Mouse (Mus musculus) brain, embryonic 14.5 days (tissue): Measurements from ENCODE around the gene Sumf2.

Experiments
- CTCF ChIP-seq: fragments of 200-500 bp; IDR thresholded peaks from 2 replicates; pipeline ENCODE4 v1.5.1; 2012; ENCODE audit warnings: inconsistent platforms, mild to moderate bottlenecking, moderate library complexity, borderline replicate concordance; ENCODE audit not compliant: insufficient read depth, insufficient read length; ENCODE audit errors: extremely low read depth
- POLR2A ChIP-seq: fragments of 200-500 bp; IDR thresholded peaks from 2 replicates; pipeline ENCODE4 v1.6.1; 2012; ENCODE audit warnings: mild to moderate bottlenecking, inconsistent platforms, borderline replicate concordance; ENCODE audit not compliant: poor library complexity, insufficient read depth, insufficient read length, severe bottlenecking; ENCODE audit errors: extremely low read depth

DNA sequence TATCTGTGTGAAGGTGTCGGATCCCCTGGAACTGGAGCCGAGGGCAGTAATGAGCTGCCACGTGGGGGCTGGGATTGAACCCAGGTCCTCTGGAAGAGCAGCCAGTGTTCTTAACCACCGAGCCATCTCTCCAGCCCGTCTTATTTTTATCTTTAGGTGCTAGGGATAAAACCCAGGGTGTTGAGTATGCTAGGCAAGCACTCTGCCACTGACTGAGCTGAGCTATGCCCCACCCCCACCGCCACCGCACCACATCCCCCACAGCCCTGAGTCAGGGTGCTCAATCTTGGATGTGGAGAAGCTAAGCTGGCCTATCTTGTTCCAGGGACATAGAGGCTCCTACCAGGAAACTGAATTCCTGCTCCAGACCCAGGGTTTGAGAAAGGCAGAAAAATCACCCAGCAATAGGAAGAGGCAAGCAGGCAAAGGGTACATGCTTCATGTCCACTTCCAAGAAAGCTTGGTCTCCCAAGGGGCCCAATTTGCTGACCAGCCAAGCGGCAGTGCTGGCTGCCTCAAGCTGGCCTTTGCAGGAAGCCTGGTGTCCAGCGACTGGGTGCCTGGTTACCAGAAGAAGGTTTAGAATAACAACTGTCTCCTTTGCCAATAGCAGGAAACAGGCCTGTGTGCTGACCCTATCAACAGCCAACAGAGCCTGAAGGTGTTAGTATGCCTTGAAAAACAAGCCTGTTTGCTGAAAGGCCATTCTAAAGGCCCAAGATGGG lies 31.1 kb downstream of the Sumf2 start:
- TF ChIP-seq POLR2A (no peak), CTCF (no peak)
